23 mouse cellular contexts compared by ENCODE assay signal in the genomic region with DNA sequence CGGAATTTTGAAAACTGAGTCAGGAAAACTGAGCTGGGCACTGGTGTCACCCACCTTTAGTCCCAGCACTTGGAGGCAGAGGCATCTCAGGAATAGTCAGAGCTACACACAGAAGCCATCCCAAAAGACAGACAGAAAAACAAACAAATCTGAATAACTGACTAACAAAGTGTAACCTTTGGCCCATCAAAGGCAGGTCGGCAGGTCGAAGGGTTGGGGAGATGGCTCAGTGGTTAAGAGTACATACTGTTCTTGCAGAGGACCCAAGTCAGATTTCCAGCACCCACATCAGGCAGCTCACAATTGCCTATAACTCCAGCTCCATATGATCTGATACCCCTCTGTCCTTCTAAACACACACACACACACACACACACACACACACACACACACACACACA. TPM values are rescaled to one million over a fixed set of nuclear protein-coding genes. Genes with fewer than 3 reads are reported as not detected.
A peak's percentile ranks its signal among the peaks of the same experiment; 100 is the strongest.
DNase-seq lines count a peak whose midpoint lies in the region; ATAC-seq and TF ChIP-seq lines count a peak whose summit lies in the region.
"Had no signal": no experiment of that assay in that cellular context is flagged by ENCODE, and none has a peak within 500 bp of the region (broad histone marks: within the 10 kb centered on the region; RNA-seq: fewer than 3 reads in every experiment).

No protein-coding gene starts in this region.

- TF ChIP-seq EP300 in liver, postnatal 0 days (IDR thresholded peaks at IDR 0.05; ENCODE audit: low read depth): no peak

- no peak overlapping the region for H3K9ac ChIP-seq in intestine, postnatal 0 days (ENCODE audit: low read depth, low read length)
- no peak overlapping the region for H3K9ac ChIP-seq in intestine, embryonic 16.5 days (ENCODE audit: low read depth, low read length)
- H3K9ac ChIP-seq in kidney, embryonic 15.5 days: no peak overlapping the region
- no peak overlapping the region for H3K9ac ChIP-seq in liver, postnatal 0 days (replicated peaks)
- H3K9ac ChIP-seq: embryonic facial prominence, embryonic 15.5 days; heart, embryonic 15.5 days; hindbrain, embryonic 14.5 days had no signal

- peak; percentile 59 for DNase-seq in kidney, adult 9 months
- no peak for DNase-seq in liver, postnatal 0 days
- DNase-seq in liver: no peak
- no peak for DNase-seq in urinary bladder, postnatal 4 days (ENCODE audit: low spot score in 2 of 2)
- DNase-seq: adrenal gland, adult 2 months; adrenal gland, postnatal 36 days; cerebellum, adult 11 months; cerebellum, adult 8-10 months; cerebellum, postnatal 14 days; embryo, embryonic 11 days; gastrocnemius, postnatal 10 days; heart, adult 2 months had no signal

- no peaks in the 10 kb centered on the region for H3K36me3 ChIP-seq in intestine, postnatal 0 days (ENCODE audit: control insufficient read depth, insufficient read depth)
- H3K36me3 ChIP-seq in intestine, embryonic 16.5 days (ENCODE audit: control insufficient read depth, insufficient read depth, low read length): no peaks in the 10 kb centered on the region
- no peaks in the 10 kb centered on the region for H3K36me3 ChIP-seq in kidney, embryonic 15.5 days
- no peaks in the 10 kb centered on the region for H3K36me3 ChIP-seq in liver, postnatal 0 days (replicated peaks; ENCODE audit: insufficient read depth, low read length)
- H3K36me3 ChIP-seq: embryonic facial prominence, embryonic 15.5 days; heart, embryonic 15.5 days had no signal

- peak overlapping the region; percentile 43; the same call in 1 of the 2 replicates for H3K4me2 ChIP-seq in intestine, postnatal 0 days (replicated peaks; ENCODE audit: low read depth)
- H3K4me2 ChIP-seq in intestine, embryonic 16.5 days (ENCODE audit: low read depth, low read length): no peak overlapping the region
- H3K4me2 ChIP-seq in kidney, embryonic 15.5 days: no peak overlapping the region
- no peak overlapping the region for H3K4me2 ChIP-seq in liver, postnatal 0 days (ENCODE audit: low read depth, low read length)
- H3K4me2 ChIP-seq: embryonic facial prominence, embryonic 15.5 days; heart, embryonic 11.5 days; heart, embryonic 15.5 days; hindbrain, embryonic 14.5 days had no signal

- WGBS in intestine, postnatal 0 days: 49% methylated on average over 3 of the region's 3 CpGs
- 65% methylated on average over 3 of the region's 3 CpGs for WGBS in intestine, embryonic 16.5 days
- 75% methylated on average over 3 of the region's 3 CpGs for WGBS in kidney, embryonic 15.5 days
- WGBS in liver, postnatal 0 days (ENCODE audit: insufficient replicate concordance): 69% methylated on average over 3 of the region's 3 CpGs

- H3K4me1 ChIP-seq in intestine, postnatal 0 days (replicated peaks; ENCODE audit: control insufficient read depth, insufficient read depth, low read length): peaks cover 3% of the 10 kb centered on the region; the same call in 1 of the 2 replicates
- peaks cover 15% of the 10 kb centered on the region for H3K4me1 ChIP-seq in intestine, embryonic 16.5 days (ENCODE audit: control insufficient read depth, insufficient read depth, low read length)
- peaks cover 17% of the 10 kb centered on the region for H3K4me1 ChIP-seq in kidney, embryonic 15.5 days
- H3K4me1 ChIP-seq in liver, postnatal 0 days (ENCODE audit: insufficient read depth): peaks cover 16% of the 10 kb centered on the region

- H3K27ac ChIP-seq in intestine, postnatal 0 days (ENCODE audit: low read depth, low read length): peak overlapping the region; percentile 28; the same call in 1 of the 2 replicates
- H3K27ac ChIP-seq in intestine, embryonic 16.5 days (ENCODE audit: low read length): no peak overlapping the region
- H3K27ac ChIP-seq in kidney, embryonic 15.5 days: no peak overlapping the region
- H3K27ac ChIP-seq in liver, postnatal 0 days (ENCODE audit: low read depth): peak overlapping the region; percentile 70
- H3K27ac ChIP-seq: embryonic facial prominence, embryonic 15.5 days; forebrain, embryonic 10.5 days; heart, adult 2 months; heart, embryonic 15.5 days; hindbrain, embryonic 10.5 days; hindbrain, embryonic 14.5 days had no signal

- H3K9me3 ChIP-seq in intestine, postnatal 0 days (ENCODE audit: control insufficient read depth): no peaks in the 10 kb centered on the region
- no peaks in the 10 kb centered on the region for H3K9me3 ChIP-seq in intestine, embryonic 16.5 days (ENCODE audit: control insufficient read depth, low read length)
- H3K9me3 ChIP-seq in kidney, embryonic 15.5 days (replicated peaks): no peaks in the 10 kb centered on the region
- H3K9me3 ChIP-seq in liver, postnatal 0 days (ENCODE audit: low read length): no peaks in the 10 kb centered on the region
- H3K9me3 ChIP-seq: embryonic facial prominence, embryonic 15.5 days; forebrain, embryonic 10.5 days; heart, embryonic 15.5 days; hindbrain, embryonic 10.5 days had no signal

- no peak overlapping the region for H3K4me3 ChIP-seq in intestine, postnatal 0 days (ENCODE audit: low read depth, low read length)
- no peak overlapping the region for H3K4me3 ChIP-seq in intestine, embryonic 16.5 days (ENCODE audit: low read length)
- H3K4me3 ChIP-seq in kidney, embryonic 15.5 days (replicated peaks): no peak overlapping the region
- H3K4me3 ChIP-seq in liver, postnatal 0 days (ENCODE audit: low read depth, low read length): no peak overlapping the region
- H3K4me3 ChIP-seq: embryonic facial prominence, embryonic 15.5 days; erythroblast, embryonic 14.5 days; forebrain, embryonic 10.5 days; heart, adult 2 months; heart, embryonic 15.5 days; hindbrain, embryonic 10.5 days had no signal

- no peak for TF ChIP-seq CTCF in intestine, postnatal 0 days (IDR thresholded peaks at IDR 0.05; ENCODE audit: low read depth)
- no peak for TF ChIP-seq CTCF in liver, postnatal 0 days (IDR thresholded peaks at IDR 0.05; ENCODE audit: low read depth)

- no peaks in the 10 kb centered on the region for H3K27me3 ChIP-seq in intestine, postnatal 0 days (replicated peaks; ENCODE audit: control insufficient read depth, insufficient read depth, low read length)
- H3K27me3 ChIP-seq in intestine, embryonic 16.5 days (replicated peaks; ENCODE audit: control insufficient read depth, insufficient read depth, low read length): no peaks in the 10 kb centered on the region
- no peaks in the 10 kb centered on the region for H3K27me3 ChIP-seq in kidney, embryonic 15.5 days
- no peaks in the 10 kb centered on the region for H3K27me3 ChIP-seq in liver, postnatal 0 days (ENCODE audit: insufficient read depth, low read length)
- H3K27me3 ChIP-seq: embryonic facial prominence, embryonic 15.5 days; heart, embryonic 15.5 days had no signal

- no peak for ATAC-seq in intestine, postnatal 0 days
- ATAC-seq in intestine, embryonic 16.5 days: no peak
- no peak for ATAC-seq in kidney, embryonic 15.5 days (replicated peaks; ENCODE audit: low FRiP score)
- peak; percentile 19; the same call in 1 of the 2 replicates for ATAC-seq in liver, postnatal 0 days
- ATAC-seq: forebrain, embryonic 14.5 days had no signal

RNA-seq across cellular contexts. Expression of a gene that starts 3.8 kb away (rescaled TPM):
- 1.9 and 3.0 TPM in 2 replicates for polyA plus RNA-seq in intestine, postnatal 0 days (2015; fragmentation: Nextera tagmentation; extraction: Ambion mirVana)
- 3.3 and 3.7 TPM in 2 replicates for polyA plus RNA-seq in intestine, embryonic 16.5 days (2015; fragmentation: Nextera tagmentation; extraction: Ambion mirVana)
- polyA plus RNA-seq in kidney, embryonic 15.5 days (2015; fragmentation: Nextera tagmentation; extraction: Ambion mirVana): 7.7 and 8.8 TPM in 2 replicates
- polyA plus RNA-seq in liver, postnatal 0 days (2015; fragmentation: Nextera tagmentation; extraction: Ambion mirVana): 1.2 and 1.7 TPM in 2 replicates

RNA-seq across cellular contexts. Expression of a gene that starts 36.5 kb away (rescaled TPM):
- 4.8 and 5.2 TPM in 2 replicates for polyA plus RNA-seq in intestine, postnatal 0 days (2015; fragmentation: Nextera tagmentation; extraction: Ambion mirVana)
- polyA plus RNA-seq in intestine, embryonic 16.5 days (2015; fragmentation: Nextera tagmentation; extraction: Ambion mirVana): 17.0 and 18.2 TPM in 2 replicates
- polyA plus RNA-seq in kidney, embryonic 15.5 days (2015; fragmentation: Nextera tagmentation; extraction: Ambion mirVana): 26.8 and 27.6 TPM in 2 replicates
- polyA plus RNA-seq in liver, postnatal 0 days (2015; fragmentation: Nextera tagmentation; extraction: Ambion mirVana): 3.1 and 5.0 TPM in 2 replicates

Comparison
In these comparisons a context has a peak if more than half of its experiments do, and no peak if none do; other contexts are left out.
1. H3K27ac ChIP-seq: peak in intestine, postnatal 0 days (single experiment) and liver, postnatal 0 days (single experiment); none in intestine, embryonic 16.5 days (single experiment) and kidney, embryonic 15.5 days (single experiment).